8 mouse cellular contexts compared by ENCODE assay signal in the genomic region with DNA sequence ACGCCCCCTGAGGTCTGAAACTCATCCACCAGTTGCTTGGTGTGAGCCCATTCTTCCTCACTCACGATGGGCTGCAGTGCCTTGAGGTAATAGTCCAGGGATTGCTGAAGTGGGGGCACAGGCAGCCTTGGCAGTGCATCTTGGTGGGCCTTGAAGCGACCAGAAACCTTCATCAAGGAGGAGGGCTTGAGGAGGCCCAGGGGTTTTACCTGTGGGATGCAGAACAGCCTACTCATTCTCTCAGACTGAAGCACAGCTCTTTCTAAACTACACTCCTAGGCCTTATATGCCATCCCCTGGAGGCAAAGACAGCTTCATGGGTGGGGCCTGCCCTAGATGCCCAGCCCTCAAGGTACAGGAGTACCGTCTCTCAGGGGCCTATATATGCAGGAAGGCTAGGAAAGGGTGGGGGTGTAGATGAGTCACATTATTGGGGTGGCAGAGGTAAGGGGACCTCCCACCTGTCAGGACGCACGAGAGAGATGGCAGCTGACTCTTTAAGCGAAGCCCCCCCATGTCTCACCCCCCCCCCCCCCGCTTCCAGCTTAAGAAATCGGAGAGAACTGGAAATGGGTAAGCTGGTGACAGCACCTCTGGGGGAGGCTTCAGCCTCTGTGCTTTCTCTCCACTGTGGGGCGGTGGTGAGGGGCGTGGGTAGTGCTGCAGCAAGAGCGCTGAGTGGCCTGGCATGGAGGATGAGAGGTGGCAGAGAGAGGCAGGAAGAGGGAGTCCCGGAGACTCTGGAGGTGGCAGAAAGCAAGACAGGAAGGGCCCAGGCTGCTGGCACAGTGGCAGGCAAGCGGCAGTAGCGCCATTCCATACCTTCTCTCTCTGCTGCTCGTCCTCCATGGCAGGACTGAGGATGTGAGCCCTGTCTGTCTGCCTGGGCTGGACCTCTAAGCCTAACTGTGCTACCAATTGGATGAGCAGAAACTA. TPM values are rescaled to one million over a fixed set of nuclear protein-coding genes. Genes with fewer than 3 reads are reported as not detected.
A peak's percentile ranks its signal among the peaks of the same experiment; 100 is the strongest.
DNase-seq lines count a peak whose midpoint lies in the region; ATAC-seq and TF ChIP-seq lines count a peak whose summit lies in the region.

No protein-coding gene starts in this region.

- intact Hi-C loops in gastrocnemius, postnatal 14 days (cut with DNase I; ENCODE audit: low total_unique reads) = no loop called here

- TF ChIP-seq CTCF in kidney, postnatal 0 days (IDR thresholded peaks at IDR 0.05; ENCODE audit: low read depth) = peak; percentile 17; the same call in 1 of the 2 replicates
- no peak for TF ChIP-seq CTCF in heart, postnatal 0 days (IDR thresholded peaks at IDR 0.05; ENCODE audit: low read depth)

- WGBS in kidney, postnatal 0 days = 77% methylated on average over 16 of the region's 16 CpGs
- 71% methylated on average over 14 of the region's 16 CpGs for WGBS in heart, postnatal 0 days
- 81% methylated on average over 16 of the region's 16 CpGs for WGBS in midbrain, embryonic 16.5 days

- no peaks in the 10 kb centered on the region for H3K27me3 ChIP-seq in kidney, postnatal 0 days (ENCODE audit: insufficient read depth, low read length)
- H3K27me3 ChIP-seq in heart, postnatal 0 days (ENCODE audit: control insufficient read depth, insufficient read depth, low read length) = no peaks in the 10 kb centered on the region
- H3K27me3 ChIP-seq in midbrain, embryonic 16.5 days (ENCODE audit: control insufficient read depth, insufficient read depth, low read depth, low read length) = no peaks in the 10 kb centered on the region

- H3K4me1 ChIP-seq in kidney, postnatal 0 days (replicated peaks; ENCODE audit: insufficient read depth, low read length) = peaks cover 16% of the 10 kb centered on the region; the same call in 1 of the 2 replicates
- H3K4me1 ChIP-seq in heart, postnatal 0 days (ENCODE audit: control insufficient read depth, insufficient read depth) = peaks cover 48% of the 10 kb centered on the region
- H3K4me1 ChIP-seq in midbrain, embryonic 16.5 days (ENCODE audit: control insufficient read depth, insufficient read depth, low read length) = peaks cover 24% of the 10 kb centered on the region

- no peak for ATAC-seq in kidney, postnatal 0 days (replicated peaks; ENCODE audit: low FRiP score, low read depth)
- no peak for ATAC-seq in heart, postnatal 0 days (ENCODE audit: insufficient read depth, low read depth)
- no peak for ATAC-seq in midbrain, embryonic 16.5 days
- no peak for ATAC-seq in CD4-positive, CD25-positive, alpha-beta regulatory T cell, adult 4 months

- no peak overlapping the region for H3K9ac ChIP-seq in kidney, postnatal 0 days (ENCODE audit: low read depth, low read length)
- H3K9ac ChIP-seq in heart, postnatal 0 days (replicated peaks; ENCODE audit: low read depth, low read length) = 0 out of 2 replicates have a peak overlapping the region, but pooled peaks have one; percentile 91
- 0 out of 2 replicates have a peak overlapping the region, but pooled peaks have one; percentile 7 for H3K9ac ChIP-seq in midbrain, embryonic 16.5 days (ENCODE audit: low read depth, low read length)

- H3K27ac ChIP-seq in kidney, postnatal 0 days = no peak overlapping the region
- H3K27ac ChIP-seq in heart, postnatal 0 days (ENCODE audit: low read depth) = no peak overlapping the region
- no peak overlapping the region for H3K27ac ChIP-seq in midbrain, embryonic 16.5 days (ENCODE audit: low read length)

- 0 out of 2 replicates have a peak overlapping the region, but pooled peaks have one; percentile 77 for H3K4me2 ChIP-seq in kidney, postnatal 0 days (ENCODE audit: low read length)
- peak overlapping the region; percentile 70 for H3K4me2 ChIP-seq in heart, postnatal 0 days (ENCODE audit: low read depth, low read length)
- H3K4me2 ChIP-seq in midbrain, embryonic 16.5 days (ENCODE audit: low read length) = peak overlapping the region; percentile 4; the same call in 1 of the 2 replicates

- peaks cover 14% of the 10 kb centered on the region for H3K36me3 ChIP-seq in kidney, postnatal 0 days (ENCODE audit: insufficient read depth, low read length)
- H3K36me3 ChIP-seq in heart, postnatal 0 days (replicated peaks; ENCODE audit: control insufficient read depth, insufficient read depth, low read length) = peaks cover 44% of the 10 kb centered on the region
- H3K36me3 ChIP-seq in midbrain, embryonic 16.5 days (ENCODE audit: control insufficient read depth, insufficient read depth, low read length) = peaks cover 18% of the 10 kb centered on the region

- H3K4me3 ChIP-seq in kidney, postnatal 0 days (replicated peaks; ENCODE audit: low read depth, low read length) = no peak overlapping the region
- H3K4me3 ChIP-seq in heart, postnatal 0 days (ENCODE audit: low read depth, low read length) = peak overlapping the region; percentile 8
- H3K4me3 ChIP-seq in midbrain, embryonic 16.5 days (ENCODE audit: low read depth, low read length) = no peak overlapping the region

- no peaks in the 10 kb centered on the region for H3K9me3 ChIP-seq in kidney, postnatal 0 days (replicated peaks; ENCODE audit: low read length)
- H3K9me3 ChIP-seq in heart, postnatal 0 days (replicated peaks; ENCODE audit: control insufficient read depth, low read length) = no peaks in the 10 kb centered on the region
- no peaks in the 10 kb centered on the region for H3K9me3 ChIP-seq in midbrain, embryonic 16.5 days (replicated peaks; ENCODE audit: control insufficient read depth, low read length, poor library complexity, severe bottlenecking)

- DNase-seq in cerebellum, adult 11-12 months = peak; percentile 66
- no peak for DNase-seq in cerebellum, adult 11 months
- DNase-seq in kidney, postnatal 0 days (ENCODE audit: low spot score) = no peak
- no peak for DNase-seq in kidney, postnatal 4 days
- DNase-seq in heart, postnatal 0 days (ENCODE audit: low spot score) = no peak
- no peak for DNase-seq in gastrocnemius, postnatal 14 days

- no peak for TF ChIP-seq EP300 in heart, postnatal 0 days (IDR thresholded peaks at IDR 0.05; ENCODE audit: low read depth)

RNA-seq across cellular contexts. Expression of a gene that starts 2.3 kb away (rescaled TPM):
- 42.9 and 49.2 TPM in 2 replicates for polyA plus RNA-seq in kidney, postnatal 0 days (2015; fragmentation: Nextera tagmentation; extraction: Ambion mirVana)
- total RNA-seq in heart, postnatal 0 days (2014; rRNA removed; ENCODE audit: low replicate concordance) = 351 and 413 TPM in 2 replicates
- 263 and 266 TPM in 2 replicates for polyA plus RNA-seq in heart, postnatal 0 days (2015; fragmentation: Nextera tagmentation; extraction: Ambion mirVana)
- polyA plus RNA-seq in midbrain, embryonic 16.5 days (2015; fragmentation: Nextera tagmentation; extraction: Ambion mirVana) = 23.6 and 26.0 TPM in 2 replicates
- 100 to 1,000 TPM; 251 to 325 TPM for total RNA-seq in gastrocnemius, postnatal 14 days (2021)
- polyA plus RNA-seq in CD4-positive, CD25-positive, alpha-beta regulatory T cell, adult 4 months (2017; shearing (Covaris generic)) = 1 to 10 TPM; 1.1 to 2.2 TPM

RNA-seq across cellular contexts. Expression of a gene that starts 2.5 kb away (rescaled TPM):
- 131 and 142 TPM in 2 replicates for polyA plus RNA-seq in kidney, postnatal 0 days (2015; fragmentation: Nextera tagmentation; extraction: Ambion mirVana)
- 109 and 112 TPM in 2 replicates for total RNA-seq in heart, postnatal 0 days (2014; rRNA removed; ENCODE audit: low replicate concordance)
- 92.4 TPM in 2 replicates for polyA plus RNA-seq in heart, postnatal 0 days (2015; fragmentation: Nextera tagmentation; extraction: Ambion mirVana)
- 146 and 156 TPM in 2 replicates for polyA plus RNA-seq in midbrain, embryonic 16.5 days (2015; fragmentation: Nextera tagmentation; extraction: Ambion mirVana)
- total RNA-seq in gastrocnemius, postnatal 14 days (2021) = 10 to 100 TPM; 71.1 to 80.7 TPM
- polyA plus RNA-seq in CD4-positive, CD25-positive, alpha-beta regulatory T cell, adult 4 months (2017; shearing (Covaris generic)) = 10 to 100 TPM; 37.8 to 86.7 TPM

RNA-seq across cellular contexts. Expression of a gene that starts 21.3 kb away (rescaled TPM):
- polyA plus RNA-seq in kidney, postnatal 0 days (2015; fragmentation: Nextera tagmentation; extraction: Ambion mirVana) = 23.4 and 24.5 TPM in 2 replicates
- 40.6 and 56.4 TPM in 2 replicates for total RNA-seq in heart, postnatal 0 days (2014; rRNA removed; ENCODE audit: low replicate concordance)
- polyA plus RNA-seq in heart, postnatal 0 days (2015; fragmentation: Nextera tagmentation; extraction: Ambion mirVana) = 14.4 and 15.0 TPM in 2 replicates
- polyA plus RNA-seq in midbrain, embryonic 16.5 days (2015; fragmentation: Nextera tagmentation; extraction: Ambion mirVana) = 63.6 and 67.8 TPM in 2 replicates
- total RNA-seq in gastrocnemius, postnatal 14 days (2021) = 1 to 10 TPM; 7.0 to 7.3 TPM
- polyA plus RNA-seq in CD4-positive, CD25-positive, alpha-beta regulatory T cell, adult 4 months (2017; shearing (Covaris generic)) = 10 to 100 TPM; 16.9 to 28.1 TPM

RNA-seq across cellular contexts. Expression of a gene that starts 49.3 kb away (rescaled TPM):
- polyA plus RNA-seq in kidney, postnatal 0 days (2015; fragmentation: Nextera tagmentation; extraction: Ambion mirVana) = 22.2 and 22.8 TPM in 2 replicates
- total RNA-seq in heart, postnatal 0 days (2014; rRNA removed; ENCODE audit: low replicate concordance) = 82.6 and 105 TPM in 2 replicates
- polyA plus RNA-seq in heart, postnatal 0 days (2015; fragmentation: Nextera tagmentation; extraction: Ambion mirVana) = 31.9 and 32.6 TPM in 2 replicates
- polyA plus RNA-seq in midbrain, embryonic 16.5 days (2015; fragmentation: Nextera tagmentation; extraction: Ambion mirVana) = 32.9 and 35.0 TPM in 2 replicates
- total RNA-seq in gastrocnemius, postnatal 14 days (2021) = 10 to 100 TPM; 16.3 to 16.8 TPM
- 1 to 10 TPM; 5.0 to 8.3 TPM for polyA plus RNA-seq in CD4-positive, CD25-positive, alpha-beta regulatory T cell, adult 4 months (2017; shearing (Covaris generic))

RNA-seq across cellular contexts. Expression of a gene that starts 54.2 kb away (rescaled TPM):
- polyA plus RNA-seq in kidney, postnatal 0 days (2015; fragmentation: Nextera tagmentation; extraction: Ambion mirVana) = 65.1 and 66.4 TPM in 2 replicates
- total RNA-seq in heart, postnatal 0 days (2014; rRNA removed; ENCODE audit: low replicate concordance) = 204 and 234 TPM in 2 replicates
- polyA plus RNA-seq in heart, postnatal 0 days (2015; fragmentation: Nextera tagmentation; extraction: Ambion mirVana) = 89.5 and 93.8 TPM in 2 replicates
- 206 and 218 TPM in 2 replicates for polyA plus RNA-seq in midbrain, embryonic 16.5 days (2015; fragmentation: Nextera tagmentation; extraction: Ambion mirVana)
- 10 to 100 TPM; 23.2 to 28.1 TPM for total RNA-seq in gastrocnemius, postnatal 14 days (2021)
- 100 to 1,000 TPM in 1 of 2 experiments, 10 to 100 TPM in 1; 86.1 to 129 TPM for polyA plus RNA-seq in CD4-positive, CD25-positive, alpha-beta regulatory T cell, adult 4 months (2017; shearing (Covaris generic))

Comparison
In these comparisons a context has a peak if more than half of its experiments do, and no peak if none do; other contexts are left out.
1. H3K4me2 ChIP-seq: peak in every context shown above with its lines; median percentile 77 in kidney, postnatal 0 days; 70 in heart, postnatal 0 days; 4 in midbrain, embryonic 16.5 days.